Mouse (Mus musculus): ENCODE measurements around the gene Afg1l.

Gene Afg1l

DNA sequence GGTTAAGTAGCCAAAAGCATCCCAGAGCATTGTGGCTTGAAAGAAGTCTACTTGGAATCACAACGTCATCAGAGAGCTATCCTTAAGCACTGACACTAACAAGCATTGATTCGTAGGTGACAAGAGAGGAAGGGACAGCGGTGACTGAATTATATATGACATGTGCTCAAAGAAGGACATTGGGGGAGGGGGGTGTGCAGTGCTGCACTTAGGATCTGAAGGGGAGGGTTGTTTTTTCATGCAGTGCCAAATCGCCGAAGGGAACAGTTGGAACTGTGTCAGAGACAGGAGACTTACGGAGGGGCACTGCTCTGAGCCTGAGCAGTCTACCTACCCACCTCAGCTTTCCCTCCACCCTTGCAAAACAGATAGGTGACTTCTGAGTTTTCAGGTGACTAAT is 94.7 kb downstream of the Afg1l start:
- DNase-seq (ENCODE audit: low spot score in 2 of 2), result no peak

DNA sequence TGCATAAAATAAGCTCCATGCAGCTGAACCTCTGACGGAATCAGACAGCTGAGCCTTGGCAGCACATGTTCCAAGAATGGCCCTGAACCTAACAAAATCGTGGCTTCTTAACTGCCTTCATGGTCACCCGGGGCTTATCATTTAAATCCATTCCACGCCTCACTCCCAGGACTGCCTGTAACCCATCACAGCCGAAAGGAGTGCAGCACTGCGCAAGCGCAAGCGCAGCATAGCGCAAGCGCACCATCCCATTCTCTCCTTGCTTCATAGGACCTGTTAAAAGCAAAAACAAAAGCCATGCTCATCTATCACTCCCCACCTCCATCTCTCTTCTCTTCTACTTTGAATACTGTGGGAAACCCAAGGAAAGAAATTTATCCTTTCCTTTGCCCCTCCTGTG is 114.1 kb downstream of the Afg1l start:
- no peak for DNase-seq (ENCODE audit: low spot score in 2 of 2)

DNA sequence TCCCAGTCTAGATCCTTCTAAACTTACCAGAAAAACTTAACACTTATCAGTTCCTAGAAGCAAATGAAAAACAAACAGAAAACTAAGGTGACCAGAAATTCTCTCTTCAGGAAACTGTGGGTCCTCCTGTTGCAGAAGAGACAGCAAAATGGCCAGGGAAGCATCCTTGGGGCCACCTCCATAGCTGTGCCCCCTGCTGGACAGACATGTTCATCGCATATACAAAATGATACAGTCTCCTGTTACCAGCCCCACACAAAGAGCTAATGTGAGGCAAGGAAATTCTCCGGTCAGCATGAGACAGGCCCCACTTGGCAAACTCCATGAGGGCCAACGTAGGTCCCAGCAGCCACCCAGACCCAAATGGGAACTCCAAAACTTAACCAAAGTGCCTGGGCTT is 122.4 kb downstream of the Afg1l start:
- DNase-seq (ENCODE audit: low spot score in 2 of 2), result no peak

DNA sequence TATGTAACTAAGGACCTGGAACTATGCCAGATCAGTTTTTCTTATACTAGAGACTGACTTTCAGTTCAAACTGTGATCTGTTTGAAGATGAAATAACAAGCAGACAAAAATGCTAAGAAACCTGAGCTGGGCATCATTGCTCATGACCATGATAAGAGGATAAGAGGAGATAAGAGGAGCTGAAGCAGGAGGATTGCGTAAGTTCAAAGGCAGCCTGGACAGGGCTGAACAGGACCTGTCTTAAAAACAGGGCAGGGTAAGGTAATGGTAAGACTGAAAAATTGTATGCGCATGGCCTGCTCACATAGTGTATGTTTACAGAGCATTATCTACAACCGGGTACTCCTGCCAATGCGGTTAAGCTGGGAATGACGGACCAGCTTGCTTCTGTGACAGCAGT is 130.4 kb downstream of the Afg1l start:
- no peak for DNase-seq (ENCODE audit: low spot score in 2 of 2)

DNA sequence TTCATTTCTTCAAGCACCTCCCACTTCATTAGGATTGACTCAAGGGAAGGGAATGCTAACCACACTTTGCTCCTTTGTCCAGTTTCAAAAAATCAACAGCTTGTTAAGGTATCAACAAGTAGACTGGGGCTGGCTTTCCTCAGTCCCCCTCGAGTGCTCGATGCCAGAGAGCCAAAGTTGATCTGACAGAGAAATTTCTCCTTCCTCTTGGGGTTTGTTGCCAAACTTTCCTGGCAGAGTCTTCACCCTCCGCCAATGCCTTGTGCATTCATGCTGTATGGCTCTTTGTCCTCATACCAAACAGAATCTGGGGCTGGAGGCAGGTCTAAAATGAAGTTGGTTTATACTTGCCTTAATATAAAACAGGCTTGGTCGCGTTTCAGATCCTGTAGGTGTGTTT is 131.2 kb downstream of the Afg1l start:
- no peak for DNase-seq (ENCODE audit: low spot score in 2 of 2)

DNA sequence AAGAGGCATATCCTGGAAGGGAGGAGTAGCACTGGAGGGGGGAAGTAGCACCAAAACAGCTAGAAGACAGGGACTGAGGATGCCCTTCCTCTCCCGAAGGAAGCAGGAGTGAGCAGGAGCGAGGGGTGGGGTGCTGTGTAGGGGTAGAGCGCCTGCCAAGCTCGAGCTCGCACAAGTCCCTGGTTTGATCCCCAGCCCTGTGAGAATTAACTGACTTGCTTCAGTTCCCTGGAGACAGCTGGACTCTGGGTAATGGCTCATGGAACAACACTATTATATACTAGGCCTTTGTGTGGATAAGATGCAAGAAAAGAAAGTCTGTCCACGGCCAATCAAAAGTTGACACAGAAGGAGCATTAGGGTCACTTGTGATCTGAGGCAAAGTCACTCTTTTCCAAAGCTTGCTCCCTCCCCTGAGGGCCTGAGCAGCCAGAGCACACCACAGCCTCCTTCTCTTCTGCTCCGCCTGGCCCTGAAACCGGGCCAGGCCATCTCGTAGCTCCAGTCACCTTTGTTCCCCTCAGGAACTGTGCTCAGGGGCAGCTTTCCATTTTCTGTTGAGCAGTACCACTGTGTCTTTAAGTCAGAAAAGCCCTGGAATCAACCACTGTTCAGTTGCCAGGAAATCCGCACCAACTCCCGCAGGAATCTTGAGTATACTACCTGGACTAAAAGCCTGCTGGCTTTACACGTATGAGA is 132.0 kb downstream of the Afg1l start:
- DNase-seq (ENCODE audit: low spot score in 2 of 2), result no peak

DNA sequence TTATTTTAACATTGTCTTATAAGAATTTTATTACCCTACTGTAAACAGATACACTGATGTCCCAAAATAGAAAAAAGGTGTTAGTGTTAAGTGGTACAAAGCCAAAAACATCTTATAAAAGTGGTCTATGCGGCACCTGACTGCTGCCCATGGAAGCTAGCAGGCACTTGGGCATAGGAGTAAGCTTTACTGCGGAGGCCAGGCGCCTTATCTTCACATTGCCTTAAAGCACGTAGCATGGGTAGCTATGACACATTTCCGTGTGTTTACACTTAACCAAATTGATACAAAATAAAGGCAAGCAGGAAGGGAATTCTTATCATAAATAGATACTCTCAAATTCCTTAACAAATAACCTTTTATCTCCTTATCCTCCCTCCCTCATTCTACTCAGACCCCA is 135.7 kb downstream of the Afg1l start:
- DNase-seq (ENCODE audit: low spot score in 2 of 2), result no peak

DNA sequence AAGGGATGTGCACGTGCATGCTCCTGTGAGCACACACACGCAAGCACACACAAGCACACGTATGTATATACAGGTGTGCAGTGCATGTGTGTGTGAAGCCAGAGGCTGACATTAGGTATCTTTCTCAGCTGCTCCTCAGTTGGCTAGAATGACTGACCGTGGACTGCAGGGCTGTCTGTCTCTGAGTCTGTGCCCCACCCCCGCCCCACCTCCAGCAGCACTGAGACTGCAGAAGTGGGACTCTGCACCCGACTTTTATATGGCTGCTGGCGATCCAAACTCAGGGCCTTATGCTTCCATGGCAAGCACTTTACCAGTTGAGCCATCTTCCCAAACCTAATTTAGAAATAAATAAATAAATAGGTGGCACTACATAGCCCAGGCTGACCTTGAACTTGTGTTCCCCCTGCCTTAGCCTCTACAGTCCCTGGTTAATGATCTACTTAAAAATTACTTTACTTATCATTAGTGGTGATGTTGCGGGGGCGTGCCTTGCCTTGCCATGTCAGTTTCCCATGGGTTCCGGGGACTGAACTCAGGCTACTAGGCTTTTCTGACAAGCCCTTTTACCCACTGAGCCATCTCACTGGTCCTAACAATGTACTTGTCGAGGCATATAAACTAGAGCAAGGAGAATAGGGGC is 136.4 kb downstream of the Afg1l start:
- no peak for DNase-seq (ENCODE audit: low spot score in 2 of 2)

DNA sequence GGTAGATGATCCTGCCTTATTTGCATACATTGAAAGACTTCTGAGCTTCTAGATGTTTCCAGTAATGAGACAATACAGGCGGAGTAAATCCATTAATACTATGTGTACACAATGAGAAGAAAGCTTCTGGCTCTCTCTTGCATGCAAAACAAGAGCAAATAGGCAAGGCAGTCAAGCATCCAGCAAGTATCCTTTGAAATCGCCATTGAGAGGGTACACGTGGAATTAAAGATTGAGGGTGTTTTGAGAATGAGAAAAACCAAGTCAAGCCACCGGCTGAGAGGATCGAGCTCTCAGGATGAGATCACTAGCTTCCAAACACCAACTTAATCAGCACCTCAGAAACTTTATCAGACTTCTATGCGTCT is 138.0 kb downstream of the Afg1l start:
- DNase-seq (ENCODE audit: low spot score in 2 of 2), result no peak

DNA sequence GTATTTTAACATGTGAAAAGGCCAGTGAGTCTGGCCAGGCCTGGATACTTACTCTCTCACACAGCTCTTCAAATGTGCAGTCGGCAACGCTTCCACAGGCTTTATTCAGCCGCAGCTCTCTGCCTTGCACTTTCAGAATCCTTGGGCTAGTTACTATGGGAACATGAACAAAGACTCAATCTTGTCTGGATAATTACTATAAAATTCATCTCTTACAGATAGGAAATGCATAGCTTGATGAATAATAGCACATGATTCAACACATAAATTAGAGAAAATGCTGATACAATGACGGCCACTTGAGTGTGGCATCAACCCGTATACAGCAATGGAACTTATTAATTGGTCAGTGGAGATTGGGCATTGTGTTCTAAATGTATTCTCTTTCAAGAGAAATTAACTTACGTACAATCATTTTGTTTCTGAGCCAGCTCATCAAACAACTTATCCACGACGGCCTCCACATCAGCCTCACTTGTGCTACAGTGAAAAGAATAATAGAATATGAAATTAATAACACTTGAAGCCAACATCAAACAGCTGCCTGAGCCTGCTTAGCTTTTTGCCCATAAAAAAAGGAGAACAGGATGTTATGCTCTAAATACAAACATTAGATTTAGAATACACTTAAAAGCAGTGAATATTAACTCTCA is 138.5 kb downstream of the Afg1l start:
- DNase-seq (ENCODE audit: low spot score in 2 of 2), result no peak

DNA sequence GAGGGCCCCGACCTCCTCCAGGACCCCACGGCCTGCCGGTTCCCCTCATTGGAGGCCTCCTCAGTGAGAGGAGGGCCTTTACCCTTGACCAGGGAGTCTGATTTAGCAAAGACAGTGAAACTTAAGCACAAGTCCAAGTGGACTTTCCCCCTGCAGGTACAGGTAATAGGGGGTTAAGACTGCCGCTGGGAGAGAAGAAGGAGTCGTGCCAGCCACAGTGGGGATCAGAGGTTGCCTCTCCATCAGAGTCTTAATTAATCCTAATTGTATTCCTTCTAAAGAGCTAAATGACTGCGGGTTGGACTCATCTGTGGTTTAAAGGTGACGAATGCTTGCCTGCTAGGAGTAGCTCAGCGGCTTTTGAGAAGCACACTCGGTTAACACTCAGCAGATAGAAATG is 139.9 kb downstream of the Afg1l start:
- DNase-seq (ENCODE audit: low spot score in 2 of 2), result no peak

DNA sequence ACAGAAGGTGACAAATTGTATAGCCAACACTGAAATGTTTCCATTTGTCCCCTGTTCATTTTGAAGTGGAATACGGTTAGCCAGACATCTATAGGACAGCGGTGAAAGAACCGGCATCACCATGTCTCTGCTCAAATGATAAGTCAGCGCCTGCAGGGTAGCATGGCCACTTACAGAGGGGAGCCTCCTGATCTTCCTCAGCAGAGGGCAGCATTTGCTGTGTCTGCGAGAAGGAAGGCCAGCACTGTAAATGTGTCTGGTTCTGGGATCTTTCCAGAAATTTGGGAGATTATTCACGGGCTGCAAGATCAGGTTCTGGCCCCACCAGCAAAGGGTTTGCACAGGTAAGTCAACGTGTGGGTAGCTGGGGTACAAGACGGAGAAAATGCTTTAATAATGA is 150.8 kb downstream of the Afg1l start:
- DNase-seq (ENCODE audit: low spot score in 2 of 2), result no peak

DNA sequence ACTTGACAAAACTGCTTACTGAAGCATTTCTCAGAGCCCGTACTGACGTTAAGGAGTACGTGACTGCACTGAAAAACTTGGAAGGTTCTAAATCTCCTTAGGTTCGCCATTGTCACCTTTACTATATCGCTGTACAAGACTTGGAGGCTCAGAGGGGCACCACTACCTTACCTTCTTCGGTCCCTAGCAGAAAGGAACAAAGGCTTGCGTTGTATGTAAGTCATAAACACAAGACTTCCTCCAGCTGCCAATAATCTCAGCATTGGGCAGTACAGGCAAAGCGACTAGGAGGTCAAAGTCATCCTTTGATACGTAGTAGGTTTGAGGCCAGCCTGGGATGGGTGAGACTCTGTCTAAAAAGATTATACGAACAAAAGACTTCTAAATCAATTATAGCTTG is 153.1 kb downstream of the Afg1l start:
- no peak for DNase-seq (ENCODE audit: low spot score in 2 of 2)

DNA sequence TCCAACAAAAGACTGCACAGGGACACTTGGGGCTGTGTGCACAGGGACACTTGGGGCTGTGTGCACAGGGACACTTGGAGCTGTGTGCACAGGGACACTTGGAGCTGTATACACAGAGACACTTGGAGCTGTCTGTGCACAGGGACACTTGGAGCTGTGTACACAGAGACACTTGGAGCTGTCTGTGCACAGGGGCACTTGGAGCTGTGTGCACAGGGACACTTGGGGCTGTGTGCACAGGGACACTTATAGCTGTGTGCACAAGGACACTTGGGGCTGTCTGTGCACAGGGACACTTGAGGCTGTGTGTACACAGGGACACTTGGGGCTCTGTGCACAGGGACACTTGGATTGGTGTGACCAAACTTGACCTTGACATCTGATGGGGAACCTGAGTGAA is 154.4 kb downstream of the Afg1l start:
- DNase-seq (ENCODE audit: low spot score in 2 of 2), result no peak

DNA sequence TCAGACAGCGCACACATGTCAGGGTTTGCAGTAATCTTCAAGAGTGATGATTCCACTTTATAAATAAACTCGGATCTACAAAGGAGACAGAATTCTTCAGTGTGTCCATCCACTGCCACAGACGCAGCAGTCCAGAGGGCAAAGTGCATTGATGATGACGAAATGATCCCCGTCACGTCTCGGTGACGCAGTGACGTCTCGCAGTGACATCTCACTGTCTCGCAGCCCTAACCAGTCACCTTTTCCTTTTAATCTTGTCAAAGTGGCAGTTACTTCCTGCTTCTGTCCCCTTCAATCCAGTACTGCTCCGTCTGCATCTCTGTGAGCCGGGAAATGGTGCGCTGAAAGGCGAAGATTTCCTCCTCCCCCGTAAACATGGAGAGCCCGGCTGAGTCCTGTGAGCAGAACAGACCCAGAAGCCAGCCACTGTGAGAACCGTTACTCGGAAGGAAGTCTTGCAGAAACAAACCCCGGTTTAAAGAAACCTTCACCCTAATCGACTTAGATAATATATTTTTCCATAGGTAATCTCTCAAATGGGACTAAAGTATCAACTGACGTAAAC is 165.1 kb downstream of the Afg1l start:
- no peak for DNase-seq (ENCODE audit: low spot score in 2 of 2)

DNA sequence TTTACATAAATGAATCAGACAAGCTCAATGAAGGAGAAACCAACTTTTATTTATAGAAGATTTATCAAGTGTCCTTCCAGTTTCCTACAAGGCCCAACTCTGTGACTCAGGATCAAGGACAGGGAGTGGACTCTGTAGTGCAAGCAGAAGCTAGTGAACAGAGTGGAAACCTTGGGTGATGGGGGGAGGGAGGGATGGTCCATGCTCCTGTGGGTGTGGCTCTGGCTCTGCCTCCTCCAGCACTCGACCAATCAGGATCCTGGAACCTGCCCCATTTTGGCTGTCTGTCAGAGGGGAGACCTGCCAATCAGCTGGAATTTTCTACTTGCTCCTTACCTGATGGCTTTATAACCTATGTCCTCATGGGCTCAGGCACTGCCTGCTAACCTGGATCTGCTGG is 165.8 kb downstream of the Afg1l start:
- DNase-seq (ENCODE audit: low spot score in 2 of 2), result no peak

DNA sequence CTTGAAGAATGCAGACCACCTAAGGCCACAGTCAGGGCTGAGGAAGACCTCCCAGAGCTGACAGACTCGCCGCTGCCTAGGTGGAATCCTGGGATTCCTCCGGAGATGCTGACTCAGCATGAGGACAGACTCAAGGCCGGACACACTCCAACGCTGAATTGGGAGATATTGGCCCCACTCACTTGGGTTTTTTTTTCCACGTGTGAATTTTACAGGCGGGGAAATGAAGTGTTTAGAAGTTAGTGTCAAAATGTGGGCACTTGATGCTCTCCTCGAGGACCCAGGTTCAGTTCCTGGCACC is 169.7 kb downstream of the Afg1l start:
- DNase-seq (ENCODE audit: low spot score in 2 of 2), result no peak

DNA sequence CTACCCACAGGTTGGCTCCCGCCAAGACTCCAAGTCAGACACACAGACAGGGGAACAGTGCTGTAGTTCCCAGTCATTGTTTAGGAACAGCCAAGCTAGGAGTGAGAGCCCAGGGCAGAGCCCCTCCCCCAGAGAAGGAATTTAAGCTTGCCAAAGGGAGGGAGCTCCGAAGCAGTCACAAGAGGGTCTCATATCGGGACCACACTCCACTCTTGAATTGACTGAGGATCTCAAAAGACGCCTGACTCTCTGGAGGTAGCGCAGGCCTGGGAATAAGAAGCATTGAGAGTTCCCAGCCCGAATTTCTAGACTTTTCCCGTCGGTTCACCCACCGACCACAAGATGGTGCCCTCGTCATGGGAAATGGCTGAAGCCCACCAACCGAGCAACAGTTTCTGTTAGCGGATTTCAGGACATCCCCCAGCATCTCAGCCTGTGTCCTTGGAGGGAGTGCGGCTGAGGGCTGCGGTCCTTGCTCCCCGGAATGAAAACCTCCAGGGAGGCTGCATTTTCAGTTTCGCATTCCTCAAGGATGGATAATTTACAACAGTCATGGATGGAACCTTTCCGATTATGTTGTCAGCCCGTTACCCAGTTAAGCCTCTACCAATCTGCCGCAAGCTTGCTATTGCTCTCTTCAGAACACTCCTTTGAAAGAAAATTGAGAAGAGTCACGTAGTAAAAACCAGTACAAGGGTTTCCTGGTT is 170.2 kb downstream of the Afg1l start:
- DNase-seq (ENCODE audit: low spot score in 2 of 2), result peak; percentile 17 to 29

DNA sequence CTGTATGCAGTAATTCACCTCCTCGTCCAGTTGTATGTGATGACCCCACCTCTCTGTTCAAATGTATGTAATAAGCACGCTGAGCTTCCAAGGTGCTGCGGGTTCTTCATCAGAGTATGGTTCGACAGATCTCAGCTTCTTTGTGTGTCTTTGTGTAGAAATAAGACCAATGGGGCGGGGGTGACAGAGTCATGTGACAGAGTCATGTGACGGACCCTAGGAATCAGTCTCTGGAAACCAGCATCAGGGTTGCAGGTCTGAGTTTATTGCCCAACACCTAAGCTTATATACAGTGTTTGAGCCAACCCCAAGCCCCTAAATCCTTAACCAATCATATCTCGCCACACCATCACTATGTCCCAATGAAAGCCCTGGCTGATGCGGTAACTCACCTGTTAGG is 171.9 kb downstream of the Afg1l start:
- no peak for DNase-seq (ENCODE audit: low spot score in 2 of 2)

DNA sequence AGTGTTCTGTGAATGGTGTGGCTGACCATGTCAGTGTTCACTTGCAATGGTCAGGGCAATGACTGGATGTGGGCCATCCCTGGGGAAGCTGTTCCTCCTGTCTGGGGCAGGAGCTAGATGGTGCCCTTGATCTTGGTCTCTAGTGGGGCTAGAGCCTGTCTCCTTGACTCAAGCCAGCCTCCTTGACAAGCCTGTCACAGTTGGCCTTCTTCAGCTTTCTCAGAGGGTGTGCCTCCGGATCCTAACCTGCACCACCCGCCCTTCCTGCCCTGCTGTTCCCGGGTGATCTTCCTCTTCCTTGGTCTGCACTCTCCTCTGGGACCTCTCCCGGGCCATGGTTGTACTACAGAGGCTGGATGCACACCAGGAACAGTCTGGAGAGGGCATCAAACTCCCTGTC is 177.6 kb downstream of the Afg1l start:
- no peak for DNase-seq (ENCODE audit: low spot score in 2 of 2)

DNA sequence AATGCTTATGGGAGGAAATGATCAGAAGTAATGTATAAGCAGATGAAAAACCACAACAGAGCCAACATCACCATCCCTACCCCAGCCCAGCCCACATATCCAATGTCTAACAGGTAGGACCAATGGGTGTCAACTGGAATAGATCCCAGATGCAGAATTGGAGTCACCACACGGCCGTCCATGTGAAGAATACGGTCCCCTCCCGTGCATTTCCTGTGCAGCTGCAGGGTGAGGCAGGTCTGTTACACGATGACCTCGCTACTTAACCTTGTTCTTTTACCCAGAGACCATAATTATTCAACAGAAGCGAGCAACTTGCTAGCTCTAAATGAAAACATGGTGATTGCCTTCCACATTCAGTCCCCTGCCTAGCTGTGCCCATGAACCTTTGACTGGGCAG is 178.4 kb downstream of the Afg1l start:
- no peak for DNase-seq (ENCODE audit: low spot score in 2 of 2)

DNA sequence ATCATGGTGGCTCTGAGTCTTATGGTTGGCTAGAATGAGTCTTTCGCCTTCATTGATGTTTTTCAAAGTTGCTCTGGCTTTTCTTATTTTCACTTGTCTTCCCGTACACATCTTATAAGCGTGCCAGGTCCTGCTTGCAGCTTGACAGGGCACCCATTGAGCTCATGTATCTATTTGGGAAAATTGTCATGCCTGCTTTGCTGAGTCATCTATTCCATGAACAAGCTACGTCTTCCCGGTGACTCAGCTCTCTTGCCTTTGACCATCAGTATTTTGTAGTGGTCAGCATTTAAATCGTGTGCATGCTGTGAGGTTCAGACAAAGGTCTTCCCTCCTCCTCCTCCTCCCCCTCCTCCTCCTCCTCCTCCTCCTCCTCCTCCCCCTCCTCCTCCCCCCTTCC is 178.9 kb downstream of the Afg1l start:
- DNase-seq (ENCODE audit: low spot score in 2 of 2), result no peak

DNA sequence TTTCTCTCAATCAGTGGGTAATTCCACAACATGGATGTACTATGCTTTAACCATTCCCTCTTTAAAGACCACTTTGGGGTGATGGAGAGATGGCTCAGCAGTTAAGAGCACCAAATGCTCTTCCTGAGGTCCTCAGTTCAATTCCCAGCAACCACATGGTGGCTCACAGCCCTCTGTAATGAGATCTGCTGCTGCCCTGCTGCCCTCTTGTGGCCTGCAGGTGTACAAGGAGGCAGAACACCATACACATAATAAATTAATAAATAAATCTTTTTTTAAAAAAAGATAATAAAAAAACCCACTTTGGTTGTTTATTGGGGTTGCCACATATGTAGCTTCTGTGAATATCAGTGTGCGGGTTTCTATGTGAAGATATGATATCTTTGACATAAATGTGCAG is 180.4 kb downstream of the Afg1l start:
- DNase-seq (ENCODE audit: low spot score in 2 of 2), result no peak

Measured in spleen, postnatal 36 days (tissue).